Mouse (Mus musculus): Measurements from ENCODE around the gene Atad5.
A peak's percentile ranks its signal among the peaks of the same experiment; 100 is the strongest.
"Not testable (repeated sequence)": the region's sequence is repeated elsewhere in the genome, so short reads cannot be mapped to it uniquely, and the experiment has no call there.

Atad5 gene

DNA sequence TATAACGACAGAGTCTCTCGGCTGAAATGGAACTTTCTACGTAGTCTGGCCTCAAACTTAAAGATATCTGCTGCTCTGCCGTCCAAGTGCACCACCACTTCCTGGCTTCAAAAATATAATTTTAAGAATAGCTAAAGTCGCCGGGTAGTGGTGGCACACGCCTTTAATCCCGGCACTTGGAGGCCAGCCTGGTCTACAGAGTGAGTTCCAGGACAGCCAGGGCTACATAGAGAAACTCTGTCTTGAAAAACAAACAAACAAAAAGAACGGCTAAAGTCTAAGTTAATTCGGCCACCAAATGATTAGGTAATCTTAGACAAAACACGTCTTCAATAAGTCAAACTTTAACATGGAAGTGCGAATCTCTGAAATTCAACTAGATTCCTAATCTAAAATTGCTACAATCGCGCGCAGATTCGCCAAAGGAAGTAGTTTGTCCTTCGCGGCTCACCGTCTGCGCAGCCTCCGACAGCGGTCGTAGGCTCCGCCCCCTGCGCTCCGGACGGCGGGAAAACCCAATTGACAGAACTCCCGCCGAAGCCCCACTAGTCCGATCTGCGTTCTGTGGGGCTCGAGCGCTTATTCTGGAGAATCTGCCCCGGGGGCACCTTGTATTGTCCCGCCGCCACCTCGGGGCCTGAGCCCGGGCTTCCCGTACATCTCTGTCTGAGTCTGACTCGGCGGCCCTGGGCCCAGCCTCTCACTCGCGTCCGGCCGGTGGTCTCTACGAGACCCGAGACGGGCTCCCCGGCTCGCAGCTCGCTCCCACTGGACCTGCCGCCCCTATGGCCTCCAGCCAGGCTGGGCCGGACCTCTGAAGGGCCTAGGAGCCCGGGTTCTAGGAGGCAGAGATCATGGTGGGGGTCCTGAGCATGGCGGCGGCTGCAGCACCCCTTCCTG, at the start of gene Atad5:
TSS of gene Atad5 (plus strand) at position 484 of the 900 bp plus-strand sequence.
- peak; percentile 40 to 78 for DNase-seq (ENCODE audit: low read depth in 1 of 2, low spot score in 2 of 2)

DNA sequence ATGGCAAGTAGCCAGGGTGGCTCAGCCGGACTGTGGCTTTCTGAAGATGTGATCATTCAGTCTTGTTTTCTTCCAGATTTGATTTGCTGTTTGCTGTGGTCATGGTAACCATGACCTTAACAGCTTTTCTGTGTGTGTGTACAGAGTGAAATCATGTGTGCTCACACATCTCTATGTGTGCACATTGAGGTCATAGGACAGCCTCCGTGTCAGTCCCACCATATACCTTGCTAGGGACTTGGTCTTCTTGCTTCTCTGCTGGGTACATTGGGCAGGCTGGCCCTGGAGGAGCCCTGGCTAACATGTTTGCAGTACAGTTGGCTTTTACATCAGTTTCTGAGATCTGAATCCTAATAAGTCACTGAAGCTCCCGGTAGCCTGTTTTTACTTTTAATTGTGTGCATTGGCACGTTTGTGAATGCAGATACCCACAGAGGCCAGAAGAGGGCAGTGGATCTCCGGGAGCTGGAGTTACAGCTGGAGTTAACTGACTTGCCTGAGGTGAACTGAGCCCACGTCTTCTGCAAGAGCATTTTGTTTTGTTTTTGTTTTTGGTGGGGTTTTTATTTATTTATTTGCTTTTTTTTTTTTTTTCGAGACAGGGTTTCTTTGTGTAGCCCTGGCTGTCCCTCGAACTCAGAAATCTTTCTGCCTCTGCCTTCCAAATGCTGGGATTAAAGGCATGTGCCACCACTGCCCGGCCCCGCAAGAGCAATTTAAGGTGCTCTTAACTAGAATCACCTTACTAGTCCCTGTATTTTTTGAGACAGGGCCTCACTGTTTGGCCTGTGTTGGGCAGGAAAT, 46.4 kb upstream of the Atad5 start:
- peak; percentile 21 to 26 for DNase-seq (ENCODE audit: low read depth in 1 of 2, low spot score in 2 of 2)

DNA sequence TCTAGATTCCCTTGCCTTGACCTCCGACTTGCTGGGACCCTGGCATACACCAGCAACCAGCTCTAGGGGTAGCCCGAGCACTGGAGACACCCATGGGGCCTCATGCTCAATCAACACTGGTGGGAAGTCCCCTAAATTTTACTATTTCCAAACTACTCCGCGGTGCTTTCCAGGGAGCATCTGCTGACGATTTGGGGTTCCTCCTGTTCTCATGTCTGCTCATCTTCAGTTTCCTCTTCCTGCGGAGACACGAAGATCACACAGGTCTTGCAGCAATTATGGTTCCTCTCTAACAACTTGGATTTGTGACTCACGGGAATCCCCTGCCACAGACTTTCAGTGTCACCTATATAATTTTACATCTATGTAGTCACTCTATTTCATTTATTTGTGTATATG, 45.8 kb upstream of the Atad5 start:
- peak in 1 of 2 experiments; percentile 61 for DNase-seq (ENCODE audit: low read depth in 1 of 2, low spot score in 2 of 2)

DNA sequence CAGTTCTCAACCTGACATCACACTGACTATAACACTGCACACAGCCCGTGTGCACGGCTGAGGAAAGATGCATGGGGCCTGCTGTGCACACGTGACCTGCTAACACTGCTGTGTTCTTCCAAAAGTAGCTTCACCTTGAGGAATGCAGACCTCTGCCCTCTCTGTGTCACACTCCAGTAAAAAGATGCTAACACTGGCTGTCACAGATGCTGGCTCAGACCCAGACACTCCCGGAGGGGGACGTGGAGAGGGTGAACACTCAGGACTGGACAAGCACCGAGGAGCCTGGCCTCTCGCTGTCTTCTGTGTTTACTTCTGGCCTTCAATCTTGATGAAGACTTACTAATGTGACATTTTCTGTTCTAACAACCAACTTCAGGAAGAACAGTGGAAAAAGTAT, 42.3 kb upstream of the Atad5 start:
- no peak for DNase-seq (ENCODE audit: low read depth in 1 of 2, low spot score in 2 of 2)

DNA sequence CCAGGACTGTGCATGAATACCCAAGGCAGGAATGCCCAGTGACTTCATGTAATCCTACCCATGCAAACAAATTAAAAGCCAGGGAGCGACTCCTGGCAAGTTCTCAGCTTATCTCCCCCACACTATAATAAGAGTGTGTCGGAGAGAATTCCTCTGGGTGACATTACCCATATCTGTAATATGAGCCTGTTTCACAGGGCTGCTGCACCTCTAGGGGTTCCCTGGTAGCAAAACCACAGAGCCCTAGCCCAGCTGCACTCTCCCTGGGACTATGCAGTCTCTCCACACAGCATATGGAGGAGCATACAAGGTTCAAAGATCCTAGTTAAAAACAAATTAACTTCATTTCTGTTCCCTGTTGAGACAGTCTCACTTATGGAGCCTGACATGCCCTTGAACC, 39.1 kb upstream of the Atad5 start:
- DNase-seq (ENCODE audit: low read depth in 1 of 2, low spot score in 2 of 2), result no peak

DNA sequence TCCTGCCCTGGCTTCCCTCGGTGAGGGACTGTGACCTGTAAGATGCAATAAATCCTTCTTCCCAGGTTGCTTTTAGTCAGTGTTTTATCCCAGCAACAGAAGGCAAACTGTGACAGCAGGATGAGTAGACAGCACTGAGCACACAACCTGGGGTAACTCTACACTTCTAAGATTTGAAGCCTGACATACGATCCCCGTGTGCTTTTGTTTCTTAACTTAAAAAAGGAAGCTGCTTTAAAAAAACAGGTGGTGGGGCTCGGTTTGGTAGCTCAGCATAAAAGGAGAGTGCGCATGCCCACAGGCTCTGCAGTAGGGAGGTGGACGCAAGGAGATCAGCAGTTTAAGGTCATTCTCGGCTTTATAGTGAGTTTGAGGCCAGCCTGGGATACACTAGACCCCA, 36.7 kb upstream of the Atad5 start:
- DNase-seq (ENCODE audit: low read depth in 1 of 2, low spot score in 2 of 2), result no peak

DNA sequence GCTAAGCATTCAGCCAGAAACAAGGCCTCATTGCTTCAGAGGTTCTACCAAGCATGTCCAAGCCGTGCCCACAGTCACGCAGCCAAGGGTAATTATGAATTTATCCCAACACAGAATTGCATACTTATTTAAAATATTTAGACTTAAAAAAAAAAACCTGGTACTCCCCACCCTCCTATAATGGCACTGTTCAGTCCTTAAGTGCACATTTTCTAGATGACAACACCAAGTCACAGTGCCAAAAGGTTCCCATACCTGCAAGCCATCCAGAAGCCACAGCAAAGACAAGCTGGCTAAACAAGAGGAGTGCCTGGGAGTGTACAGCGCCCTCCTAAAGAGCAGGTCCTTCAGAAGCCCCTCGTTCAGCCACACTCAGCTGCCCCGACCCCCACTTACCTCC, 36.0 kb upstream of the Atad5 start:
- DNase-seq (ENCODE audit: low read depth in 1 of 2, low spot score in 2 of 2), result no peak

DNA sequence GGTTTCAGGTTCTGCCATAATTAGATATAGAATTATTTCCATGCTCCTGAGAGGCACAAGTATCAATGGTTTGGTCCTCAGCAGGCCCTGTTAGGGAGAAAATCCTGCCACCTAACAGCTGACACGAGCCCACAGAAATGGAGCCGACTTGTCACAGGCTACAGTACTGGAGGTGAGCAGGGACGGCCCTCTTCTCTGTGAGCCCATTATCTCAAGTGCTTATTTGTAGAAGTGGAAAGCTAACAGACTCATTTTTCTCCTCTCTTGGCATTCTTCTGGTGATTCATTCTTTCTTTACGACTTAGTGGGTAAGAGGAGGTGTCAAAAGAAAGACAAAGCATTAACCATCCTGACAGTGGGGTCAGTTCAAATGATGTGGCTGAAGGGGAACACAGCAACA, 34.5 kb upstream of the Atad5 start:
- DNase-seq (ENCODE audit: low read depth in 1 of 2, low spot score in 2 of 2), result no peak

DNA sequence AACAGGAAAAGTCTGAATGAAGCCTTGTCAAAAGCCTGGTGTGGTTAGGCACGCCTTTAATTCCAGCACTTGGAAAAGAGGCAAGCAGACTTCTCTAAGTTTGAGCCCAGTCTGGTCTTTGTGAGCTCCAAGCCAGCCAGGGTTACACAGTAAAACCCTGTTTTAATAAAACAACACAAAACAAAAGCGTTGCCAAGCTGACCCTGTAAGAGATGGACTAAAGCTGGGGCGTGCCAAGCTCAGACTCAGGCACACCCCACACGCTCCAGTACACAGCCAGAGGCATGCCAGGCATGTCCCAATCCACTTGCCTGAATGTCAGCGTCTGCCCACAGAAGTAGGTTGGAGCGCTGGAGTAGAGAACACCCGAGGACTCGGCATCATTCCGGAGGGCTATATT, 33.1 kb upstream of the Atad5 start:
- DNase-seq (ENCODE audit: low read depth in 1 of 2, low spot score in 2 of 2), result no peak

DNA sequence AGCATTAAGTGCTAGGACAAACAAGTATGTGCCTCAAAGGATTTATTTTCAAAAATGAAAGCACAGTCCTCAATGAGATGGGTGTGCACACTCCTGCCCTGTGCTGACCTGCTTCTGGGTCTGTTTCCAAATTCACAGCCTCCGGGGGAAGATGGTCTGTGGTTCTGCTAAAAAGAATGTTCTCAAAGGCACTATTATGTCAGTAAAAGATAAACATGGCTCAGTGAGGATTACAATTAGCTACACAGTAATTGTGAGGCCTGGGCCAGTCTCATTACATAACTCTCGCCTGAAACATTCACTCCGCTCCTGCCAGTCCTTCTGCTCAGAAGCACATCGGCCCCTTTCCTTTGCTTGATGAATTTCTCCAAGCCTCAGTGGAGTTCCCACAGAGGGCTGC, 27.0 kb upstream of the Atad5 start:
- DNase-seq (ENCODE audit: low read depth in 1 of 2, low spot score in 2 of 2), result no peak

DNA sequence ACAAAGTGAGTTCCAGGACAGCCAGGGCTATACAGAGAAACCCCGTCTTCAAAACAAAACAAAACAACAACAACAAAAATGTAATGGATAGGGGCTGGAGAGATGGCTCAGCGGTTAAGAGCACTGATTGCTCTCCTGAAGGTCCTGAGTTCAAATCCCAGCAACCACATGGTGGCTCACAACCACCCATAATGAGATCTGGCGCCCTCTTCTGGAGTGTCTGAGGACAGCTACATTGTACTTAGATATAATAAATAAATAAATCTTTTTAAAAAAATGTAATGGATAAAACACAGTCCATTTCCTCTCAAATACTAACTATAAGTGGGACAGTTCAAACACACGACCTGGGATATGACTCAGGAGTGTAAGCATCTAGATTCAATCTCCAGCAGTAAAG, 22.8 kb upstream of the Atad5 start:
- not testable (repeated sequence) for DNase-seq (ENCODE audit: low read depth in 1 of 2, low spot score in 2 of 2)

DNA sequence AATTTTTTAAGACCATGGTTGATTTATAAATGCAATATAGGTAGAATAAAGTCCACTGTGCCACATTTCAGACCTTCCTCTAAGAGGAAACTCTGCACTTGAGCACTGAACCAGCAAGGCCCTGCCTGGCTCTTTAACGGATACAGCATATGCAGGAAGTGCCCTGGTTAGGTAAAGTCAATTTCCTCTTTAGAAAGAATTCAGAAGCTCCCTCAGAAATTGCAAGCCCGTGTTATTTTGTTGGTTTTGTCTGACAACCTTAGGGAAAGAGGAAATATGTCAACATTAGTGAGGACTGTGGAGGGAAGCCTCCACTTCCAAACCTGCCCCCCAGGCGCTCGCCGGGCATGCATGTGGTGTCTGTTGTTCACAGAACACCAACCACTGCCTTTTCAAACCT, 21.6 kb upstream of the Atad5 start:
- no peak for DNase-seq (ENCODE audit: low read depth in 1 of 2, low spot score in 2 of 2)

DNA sequence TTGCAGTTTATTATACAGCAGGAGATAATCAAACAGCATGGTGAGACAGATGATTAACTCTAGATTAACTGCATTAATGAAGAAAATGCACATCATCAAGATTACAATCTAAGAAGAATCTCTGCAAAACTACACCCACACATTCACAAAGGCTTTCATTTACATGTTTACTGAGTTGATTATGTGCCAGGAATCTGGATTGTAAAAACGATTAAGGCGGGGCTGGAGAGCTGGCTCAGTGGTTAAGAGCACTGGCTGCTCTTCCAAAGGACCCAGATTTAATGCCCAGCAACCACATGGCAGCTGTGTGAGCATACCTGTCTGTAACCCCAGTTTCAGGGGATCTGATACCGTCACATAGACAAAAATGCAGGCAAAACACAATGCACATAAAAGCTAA, 19.4 kb upstream of the Atad5 start:
- no peak for DNase-seq (ENCODE audit: low read depth in 1 of 2, low spot score in 2 of 2)

DNA sequence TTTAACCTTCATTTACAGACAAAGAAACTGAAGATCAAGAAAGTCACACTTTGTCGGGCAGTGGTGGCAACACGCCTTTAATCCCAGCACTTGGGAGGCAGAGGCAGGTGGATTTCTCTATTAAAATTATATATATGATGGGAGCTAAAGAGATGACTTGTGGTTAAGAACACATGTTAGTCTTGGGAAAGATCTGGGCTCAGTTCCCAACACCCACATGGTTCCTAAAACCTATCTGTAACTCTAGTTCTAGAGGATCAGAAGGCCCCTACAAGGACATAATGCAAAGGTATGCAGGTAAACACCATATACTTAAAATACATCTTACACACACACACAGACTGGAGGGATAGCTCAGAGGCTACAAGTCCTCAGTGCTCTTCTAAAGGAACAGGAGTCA, 18.2 kb upstream of the Atad5 start:
- no peak for DNase-seq (ENCODE audit: low read depth in 1 of 2, low spot score in 2 of 2)

DNA sequence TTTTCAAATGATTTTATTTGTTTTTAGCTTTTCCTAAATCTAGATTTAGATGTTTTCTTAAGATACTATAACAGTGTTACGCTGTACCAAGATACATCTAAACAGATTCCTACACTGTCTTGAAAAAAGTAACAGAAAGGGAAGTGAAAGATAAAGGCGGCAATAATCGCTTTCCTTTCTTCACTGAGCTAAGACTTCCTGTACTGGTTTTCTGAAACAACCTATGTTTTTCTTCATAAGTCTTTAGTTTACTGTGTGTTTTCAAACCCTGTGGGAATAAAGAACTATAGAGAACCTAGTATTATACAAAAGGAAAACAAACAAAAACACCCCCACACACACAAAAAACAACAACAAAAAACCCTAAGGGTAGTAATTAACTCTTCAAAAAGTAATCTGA, 16.8 kb upstream of the Atad5 start:
- DNase-seq (ENCODE audit: low read depth in 1 of 2, low spot score in 2 of 2), result no peak

DNA sequence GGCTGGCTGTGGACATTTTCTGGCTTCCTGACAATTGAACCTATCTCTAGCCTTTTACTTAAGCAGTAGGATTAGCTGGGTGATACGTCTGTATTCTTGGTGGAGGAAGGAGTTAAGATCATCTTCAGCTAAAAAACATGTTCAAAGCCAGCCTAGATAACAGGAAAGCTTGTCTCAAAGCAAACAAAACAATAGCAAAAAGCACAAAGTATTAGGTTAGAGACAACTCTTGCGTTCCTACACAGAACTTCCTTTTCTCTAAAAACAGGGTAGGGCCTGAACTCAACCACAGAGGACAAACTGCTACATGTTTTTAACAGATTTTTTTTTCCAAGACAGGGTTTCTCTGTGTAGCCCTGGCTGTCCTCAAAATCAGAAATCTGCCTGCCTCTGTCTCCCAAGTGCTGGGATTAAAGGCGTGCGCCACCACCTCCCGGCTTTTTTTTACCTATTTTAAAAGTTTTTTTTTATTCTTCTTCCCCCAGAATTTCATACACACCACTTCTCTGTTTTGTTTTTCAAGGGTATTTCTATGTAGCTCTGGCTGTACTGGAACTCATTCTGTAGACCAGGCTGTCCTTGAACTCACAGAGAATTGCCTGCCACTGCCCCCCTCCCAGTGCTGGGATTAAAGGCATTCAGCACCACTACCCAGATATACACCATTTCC, 13.5 kb upstream of the Atad5 start:
- DNase-seq (ENCODE audit: low read depth in 1 of 2, low spot score in 2 of 2), result no peak

DNA sequence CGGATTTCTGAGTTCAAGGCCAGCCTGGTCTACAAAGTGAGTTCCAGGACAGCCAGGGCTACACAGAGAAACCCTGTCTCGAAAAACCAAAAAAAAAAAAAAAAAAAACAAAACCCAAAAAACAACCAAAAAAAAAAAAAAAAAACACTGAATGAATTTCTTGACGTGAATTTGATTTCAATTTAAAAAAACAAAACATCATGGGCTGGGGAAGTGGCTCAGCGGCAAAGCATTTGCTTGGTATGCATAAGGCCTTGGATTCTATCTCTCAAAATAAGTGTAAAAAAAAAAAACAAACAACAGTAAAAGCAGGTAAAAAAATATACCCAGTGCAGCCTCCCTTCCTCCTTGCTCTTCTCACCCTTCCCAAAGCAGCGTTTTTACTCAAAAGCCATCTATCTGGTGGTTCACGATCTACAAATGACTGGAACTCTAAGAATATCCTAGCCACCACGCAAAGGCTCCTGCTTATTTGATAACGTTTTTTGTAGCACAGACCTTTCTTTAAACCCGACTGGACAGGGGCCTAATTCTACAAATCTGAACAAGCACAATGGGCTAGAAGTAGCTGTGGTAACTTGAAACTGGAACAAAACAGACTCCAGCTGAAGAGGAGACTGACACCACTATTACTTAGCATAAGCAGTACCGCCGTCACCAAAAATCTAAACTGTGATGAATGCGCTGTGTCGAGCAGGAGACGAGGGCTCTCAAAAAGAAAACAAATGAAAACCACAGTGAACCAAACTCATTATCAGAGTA, 11.2 kb upstream of the Atad5 start:
- no peak for DNase-seq (ENCODE audit: low read depth in 1 of 2, low spot score in 2 of 2)

DNA sequence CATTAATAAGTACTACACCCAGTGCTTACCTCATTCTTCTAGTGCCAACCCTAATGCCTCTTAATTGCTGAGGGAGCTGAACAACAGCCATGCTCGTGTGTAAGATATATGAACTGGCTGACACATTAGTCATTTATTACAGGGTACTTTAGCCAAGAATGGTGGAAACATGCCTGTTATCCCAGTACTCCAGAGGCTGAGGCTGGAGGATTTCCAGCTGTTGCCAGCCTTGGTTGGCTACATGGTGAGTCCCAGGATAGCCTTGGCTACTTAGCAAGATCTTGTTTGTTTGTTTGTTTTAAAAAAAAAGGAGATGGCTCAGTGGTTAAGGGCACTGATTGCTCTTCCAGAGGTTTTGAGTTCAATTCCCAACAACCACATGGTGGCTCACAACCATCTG, 10.4 kb upstream of the Atad5 start:
- no peak for DNase-seq (ENCODE audit: low read depth in 1 of 2, low spot score in 2 of 2)

DNA sequence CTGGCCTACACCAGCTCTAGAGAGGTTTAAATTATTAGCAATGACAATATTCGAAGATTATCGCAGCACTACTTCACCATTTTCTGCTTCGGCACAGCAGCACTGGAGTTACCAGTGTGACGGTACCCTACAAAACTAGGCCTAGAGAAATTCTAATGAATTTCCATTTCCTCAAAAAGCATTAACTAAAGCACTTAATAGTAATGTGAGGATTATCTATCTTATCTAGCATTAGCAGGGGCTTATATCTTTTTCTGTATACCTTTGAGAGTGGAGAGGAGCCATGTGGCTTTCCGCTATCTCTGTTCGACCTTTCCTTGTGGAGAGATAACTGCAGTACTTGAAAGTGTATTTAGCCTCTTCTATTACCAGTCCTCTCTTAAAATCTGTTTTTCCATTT, 9.4 kb upstream of the Atad5 start:
- no peak for DNase-seq (ENCODE audit: low read depth in 1 of 2, low spot score in 2 of 2)

DNA sequence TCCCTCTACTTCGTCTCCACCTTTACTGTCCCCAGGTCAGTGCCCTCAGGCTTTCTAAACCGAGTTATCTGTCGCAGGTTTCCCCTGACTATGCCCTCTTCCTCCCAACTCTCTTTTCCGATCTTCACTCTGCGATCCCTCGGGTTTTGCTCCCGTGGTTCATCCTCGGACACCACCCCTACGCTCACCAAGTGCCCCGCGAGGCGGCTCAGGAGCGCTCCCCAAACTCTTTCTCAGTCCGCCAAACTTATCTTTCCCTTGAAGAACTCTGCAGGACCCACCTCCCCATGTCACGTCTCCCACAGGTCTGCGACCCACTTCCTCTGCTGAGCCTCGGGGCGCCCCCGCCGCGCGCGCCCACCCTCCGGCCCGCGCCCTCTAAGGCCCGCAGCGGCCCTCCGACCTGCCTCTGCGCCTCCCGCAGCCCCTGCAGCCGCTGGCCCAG, 8.8 kb upstream of the Atad5 start:
- no peak for DNase-seq (ENCODE audit: low read depth in 1 of 2, low spot score in 2 of 2)
